In the genomic region with DNA sequence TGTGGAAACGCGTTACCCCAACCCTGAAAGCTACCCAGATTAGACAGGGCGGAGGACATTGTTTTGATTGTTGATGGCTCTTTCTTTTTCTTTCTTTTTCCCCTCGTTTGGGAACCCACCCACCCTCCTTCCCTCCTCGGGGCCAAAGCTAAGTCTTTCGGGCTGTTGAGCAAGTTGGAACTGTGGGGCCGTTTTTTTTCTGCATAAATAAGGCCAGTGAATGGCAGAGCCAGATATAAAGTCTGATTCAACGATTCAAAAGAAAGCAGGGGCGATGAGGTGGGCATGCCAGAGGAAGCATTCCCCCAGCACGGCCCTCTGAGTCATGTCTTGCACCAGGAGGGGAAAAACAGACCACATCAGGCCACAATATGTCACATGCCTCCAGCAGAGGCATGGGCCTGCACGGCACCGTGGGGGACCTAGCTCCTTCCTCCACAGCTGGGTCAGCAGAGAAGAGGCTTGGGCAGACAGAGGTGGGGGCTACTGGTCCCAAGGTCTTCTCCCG, we compare ENCODE assay signal across 8 mouse cellular contexts.
A peak's percentile ranks its signal among the peaks of the same experiment; 100 is the strongest.
DNase-seq lines count a peak whose midpoint lies in the region; ATAC-seq lines count a peak whose summit lies in the region.

No protein-coding gene starts in this region.

- peak overlapping the region; percentile 80 for H3K4me2 ChIP-seq in hindbrain, embryonic 16.5 days (ENCODE audit: low read length)
- H3K4me2 ChIP-seq in liver, embryonic 12.5 days, result peak overlapping the region; percentile 75

- H3K4me1 ChIP-seq in brown adipose tissue, adult 24 weeks (ENCODE audit: control insufficient read depth, insufficient read depth, insufficient read length, low read length), result peaks cover 5% of the 10 kb centered on the region
- peaks cover 22% of the 10 kb centered on the region for H3K4me1 ChIP-seq in hindbrain, embryonic 16.5 days (ENCODE audit: control insufficient read depth, insufficient read depth, low read depth, low read length)
- peaks cover 30% of the 10 kb centered on the region for H3K4me1 ChIP-seq in liver, embryonic 12.5 days

- peak overlapping the region; percentile 84 for H3K27ac ChIP-seq in brown adipose tissue, adult 24 weeks (replicated peaks; ENCODE audit: low read depth, low read length)
- H3K27ac ChIP-seq in hindbrain, embryonic 16.5 days (ENCODE audit: low read depth, low read length), result peak overlapping the region; percentile 99
- H3K27ac ChIP-seq in liver, embryonic 12.5 days, result peak overlapping the region; percentile 79

- H3K36me3 ChIP-seq in hindbrain, embryonic 16.5 days (ENCODE audit: control insufficient read depth, insufficient read depth, low read length), result no peaks in the 10 kb centered on the region
- no peaks in the 10 kb centered on the region for H3K36me3 ChIP-seq in liver, embryonic 12.5 days

- peak; percentile 18 for ATAC-seq in hindbrain, embryonic 16.5 days
- ATAC-seq in liver, embryonic 12.5 days, result no peak

- H3K9ac ChIP-seq in hindbrain, embryonic 16.5 days (ENCODE audit: low read depth, low read length), result peak overlapping the region; percentile 85
- peak overlapping the region; percentile 67 for H3K9ac ChIP-seq in liver, embryonic 12.5 days

- H3K27me3 ChIP-seq in hindbrain, embryonic 16.5 days (replicated peaks; ENCODE audit: control insufficient read depth, insufficient read depth, low read length), result no peaks in the 10 kb centered on the region
- H3K27me3 ChIP-seq in liver, embryonic 12.5 days (replicated peaks), result peaks cover 60% of the 10 kb centered on the region

- peak overlapping the region; percentile 64 for H3K4me3 ChIP-seq in brown adipose tissue, adult 24 weeks (ENCODE audit: insufficient read depth, low read depth, low read length)
- H3K4me3 ChIP-seq in hindbrain, embryonic 16.5 days (ENCODE audit: low read length), result peak overlapping the region; percentile 44
- H3K4me3 ChIP-seq in liver, embryonic 12.5 days, result peak overlapping the region; percentile 52

- H3K9me3 ChIP-seq in hindbrain, embryonic 16.5 days (ENCODE audit: control insufficient read depth, low read length), result no peaks in the 10 kb centered on the region
- no peaks in the 10 kb centered on the region for H3K9me3 ChIP-seq in liver, embryonic 12.5 days (replicated peaks)

- 2% methylated on average over 13 of the region's 13 CpGs for WGBS in hindbrain, embryonic 16.5 days
- WGBS in liver, embryonic 12.5 days (ENCODE audit: insufficient replicate concordance), result 9% methylated on average over 13 of the region's 13 CpGs

- peak; percentile 39 for DNase-seq in gastrocnemius, postnatal 10 days
- no peak for DNase-seq in gastrocnemius, adult 8-10 months (ENCODE audit: low spot score in 2 of 2)
- peak; percentile 38 to 48 for DNase-seq in frontal cortex, postnatal 10 days (ENCODE audit: low spot score in 2 of 2)
- peak; percentile 57 for DNase-seq in naive thymus-derived CD4-positive, alpha-beta T cell, adult 2 months (ENCODE audit: low read depth)
- DNase-seq in thymus, postnatal 25 days, result peak; percentile 64

Comparison
In these comparisons a context has a peak if more than half of its experiments do, and no peak if none do; other contexts are left out.
1. DNase-seq: peak in gastrocnemius, postnatal 10 days (single experiment), frontal cortex, postnatal 10 days (2 of 2), naive thymus-derived CD4-positive, alpha-beta T cell, adult 2 months (single experiment) and thymus, postnatal 25 days (single experiment); none in gastrocnemius, adult 8-10 months (0 of 2).
2. Peak in every context shown above with its lines, with median percentiles within 50 percentile points of each other: H3K27ac ChIP-seq and H3K4me3 ChIP-seq.